Mouse (Mus musculus) megakaryocyte, adult 5-6 weeks (primary cell): ENCODE data around the gene Txnrd3. TPM values are rescaled to one million over a fixed set of nuclear protein-coding genes. Genes with fewer than 3 reads are reported as not detected.

Source experiments
- total RNA-seq, 2 experiments: library from RNA; stranded (forward) in 1 of 2; stranded (reverse) in 1 of 2; fragments of 153-499, 151-499 nt in 1 of 2; fragments of 221-1000, 200-1000 nt in 1 of 2; gene quantifications; 2 replicates each; pipeline versions ENCODE4 v1.2.3 to v1.2.4; 2015 to 2017

Gene Txnrd3
- total RNA-seq, 2 experiments from 2014 or later: 1.1 to 1.5 TPM

Other genes starting within 250 kb of the Txnrd3 start
- 5.9 and 7.1 TPM in 2 replicates for gene Chchd6, start 48.3 kb upstream of the Txnrd3 start, total RNA-seq (2015)
- gene Chchd6, start 48.3 kb upstream of the Txnrd3 start, total RNA-seq (2017): 1.3 and 1.5 TPM in 2 replicates
- gene Vmn1r40, start 63.6 kb downstream of the Txnrd3 start, total RNA-seq (2015): not detected in 2 replicates
- not detected in 2 replicates for gene Vmn1r40, start 63.6 kb downstream of the Txnrd3 start, total RNA-seq (2017)
- not detected in 2 replicates for gene Vmn1r41, start 96.8 kb downstream of the Txnrd3 start, total RNA-seq (2015)
- not detected in 2 replicates for gene Vmn1r41, start 96.8 kb downstream of the Txnrd3 start, total RNA-seq (2017)
- not detected in 2 replicates for gene Vmn1r42, start 232.4 kb downstream of the Txnrd3 start, total RNA-seq (2015)
- not detected in 2 replicates for gene Vmn1r42, start 232.4 kb downstream of the Txnrd3 start, total RNA-seq (2017)
- gene Vmn1r43, start 232.4 kb downstream of the Txnrd3 start, total RNA-seq (2015): not detected in 2 replicates
- not detected in 2 replicates for gene Vmn1r43, start 232.4 kb downstream of the Txnrd3 start, total RNA-seq (2017)
- gene Vmn1r44, start 239.7 kb downstream of the Txnrd3 start, total RNA-seq (2015): not detected in 2 replicates
- gene Vmn1r44, start 239.7 kb downstream of the Txnrd3 start, total RNA-seq (2017): not detected in 2 replicates